Mouse (Mus musculus) myocyte (in vitro differentiated cells): ENCODE data around the gene Rab44. TPM values are rescaled to one million over a fixed set of nuclear protein-coding genes. Genes with fewer than 3 reads are reported as not detected.

Experiments
- H3K27me3 ChIP-seq: one replicate; pipeline ENCODE4 v1.6.1; 2011; ENCODE audit not compliant: control insufficient read depth, insufficient read depth, insufficient read length
- H3K36me3 ChIP-seq: one replicate; pipeline ENCODE4 v1.6.1; 2011; ENCODE audit not compliant: control insufficient read depth, insufficient read depth
- H3K4me2 ChIP-seq: one replicate; pipeline ENCODE4 v1.6.1; 2011; ENCODE audit warnings: low read depth, control low read depth
- H3K4me3 ChIP-seq: one replicate; pipeline ENCODE4 v1.5.1; 2011; ENCODE audit warnings: mild to moderate bottlenecking, control low read depth, moderate library complexity
- H3K79me2 ChIP-seq: one replicate; pipeline ENCODE4 v1.6.1; 2011; ENCODE audit not compliant: control insufficient read depth, insufficient read depth
- H3ac ChIP-seq: one replicate; pipeline ENCODE4 v1.6.1; 2011; ENCODE audit not compliant: control insufficient read depth, insufficient read length
- CEBPB ChIP-seq: IDR thresholded peaks from 2 replicates; pipeline ENCODE4 v1.6.1; 2011; ENCODE audit warnings: mild to moderate bottlenecking, moderate library complexity; ENCODE audit not compliant: poor library complexity, insufficient read depth, severe bottlenecking
- E2F4 ChIP-seq: IDR thresholded peaks from one replicate; pipeline ENCODE4 v1.6.1; 2011; ENCODE audit warnings: mild to moderate bottlenecking, control low read depth, moderate library complexity; ENCODE audit not compliant: insufficient read depth
- MAX ChIP-seq: IDR thresholded peaks from one replicate; pipeline ENCODE4 v1.6.1; 2011; ENCODE audit warnings: low read depth, mild to moderate bottlenecking, control low read depth
- MYOD1 ChIP-seq, 3 experiments: IDR thresholded peaks; one replicate each; pipeline ENCODE4 v1.6.1; 2011; ENCODE audit warnings: control low read depth in 2 of 3, low read depth in 2 of 3, mild to moderate bottlenecking in 2 of 3, moderate library complexity in 1 of 3; ENCODE audit not compliant: insufficient read length in 2 of 3, control insufficient read depth in 1 of 3
- MYOG ChIP-seq, 3 experiments: IDR thresholded peaks; one replicate each; pipeline ENCODE4 v1.6.1; 2011; ENCODE audit warnings: control low read depth in 2 of 3, low read depth in 2 of 3, mild to moderate bottlenecking in 2 of 3; ENCODE audit not compliant: insufficient read length in 2 of 3, control insufficient read depth in 1 of 3, insufficient read depth in 1 of 3
- POLR2A ChIP-seq: IDR thresholded peaks from one replicate; pipeline ENCODE4 v1.6.1; 2011; ENCODE audit warnings: low read depth, mild to moderate bottlenecking, control low read depth, moderate library complexity; ENCODE audit not compliant: insufficient read length
- POLR2AphosphoS2 ChIP-seq: IDR thresholded peaks from one replicate; pipeline ENCODE4 v1.6.1; 2011; ENCODE audit warnings: low read depth, control low read depth; ENCODE audit not compliant: insufficient read length
- REST ChIP-seq: IDR thresholded peaks from one replicate; pipeline ENCODE4 v1.6.1; 2011; ENCODE audit warnings: mild to moderate bottlenecking, control low read depth, moderate library complexity; ENCODE audit not compliant: insufficient read depth, insufficient read length
- SRF ChIP-seq: IDR thresholded peaks from one replicate; pipeline ENCODE4 v1.6.1; 2011; ENCODE audit warnings: low read depth; ENCODE audit not compliant: control insufficient read depth, insufficient read length
- TCF12 ChIP-seq: IDR thresholded peaks from one replicate; pipeline ENCODE4 v1.6.1; 2011; ENCODE audit warnings: mild to moderate bottlenecking, control low read depth; ENCODE audit not compliant: poor library complexity, insufficient read depth, severe bottlenecking
- TCF3 ChIP-seq: IDR thresholded peaks from one replicate; pipeline ENCODE4 v1.6.1; 2011; ENCODE audit warnings: low read depth, control low read depth; ENCODE audit not compliant: insufficient read length
- USF1 ChIP-seq: IDR thresholded peaks from one replicate; pipeline ENCODE4 v1.6.1; 2011; ENCODE audit warnings: low read depth, mild to moderate bottlenecking, control low read depth, moderate library complexity
- polyA plus RNA-seq: library from polyadenylated mRNA; unstranded; fragments of >200 nt; fragmentation: generic; extraction: Trizol; gene quantifications from one replicate; pipeline ENCODE4 v1.2.1, GENCODE M21; 2012; ENCODE audit warnings: missing spikeins

The Rab44 gene
- polyA plus RNA-seq, 1 experiment, result 6.8 TPM

- H3K79me2 ChIP-seq, result no peaks in the 10 kb centered on the region
- no peak overlapping the region for H3K4me3 ChIP-seq
- no peak overlapping the region for H3K4me2 ChIP-seq
- H3ac ChIP-seq, result no peak overlapping the region
- no peaks in the 10 kb centered on the region for H3K36me3 ChIP-seq
- H3K27me3 ChIP-seq, result peaks cover 3% of the 10 kb centered on the region
- TF ChIP-seq E2F4 (no peak), MYOD1 (IDR thresholded peaks at IDR 0.05; ENCODE audit: control insufficient read depth in 1 of 3, insufficient read length in 2 of 3, low read depth in 2 of 3) (no peak)
Measured at GRCm38 (mm10) chr17:29181751-29182150, 67.8 kb downstream of the Rab44 start.

- H3K4me2 ChIP-seq, result no peak overlapping the region
- no peaks in the 10 kb centered on the region for H3K36me3 ChIP-seq
- H3K79me2 ChIP-seq, result no peaks in the 10 kb centered on the region
- TF ChIP-seq MAX (no peak), E2F4 (no peak), TCF12 (no peak), SRF (no peak), MYOD1 (IDR thresholded peaks at IDR 0.05; ENCODE audit: control insufficient read depth in 1 of 3, insufficient read length in 2 of 3, low read depth in 2 of 3) (no peak), CEBPB (no peak), POLR2A (no peak), REST (no peak), MYOG (IDR thresholded peaks at IDR 0.05; ENCODE audit: control insufficient read depth in 1 of 3, insufficient read depth in 1 of 3, insufficient read length in 2 of 3, low read depth in 2 of 3) (no peak), POLR2AphosphoS2 (no peak), USF1 (no peak), TCF3 (no peak)
- no peak overlapping the region for H3K4me3 ChIP-seq
- no peak overlapping the region for H3ac ChIP-seq
- peaks cover 3% of the 10 kb centered on the region for H3K27me3 ChIP-seq
Measured at GRCm38 (mm10) chr17:29183162-29183561, 69.2 kb downstream of the Rab44 start.

GRCm38 (mm10) chr17:29185376-29186046 is 71.6 kb downstream of the Rab44 start:
- no peak overlapping the region for H3ac ChIP-seq
- peaks cover 24% of the 10 kb centered on the region for H3K27me3 ChIP-seq
- H3K79me2 ChIP-seq, result no peaks in the 10 kb centered on the region
- H3K4me2 ChIP-seq, result no peak overlapping the region
- TF ChIP-seq USF1 (no peak), CEBPB (no peak), REST (no peak), POLR2A (no peak), SRF (no peak), MYOD1 (IDR thresholded peaks at IDR 0.05; ENCODE audit: control insufficient read depth in 1 of 3, insufficient read length in 2 of 3, low read depth in 2 of 3) (no peak), TCF12 (no peak), POLR2AphosphoS2 (no peak), MYOG (IDR thresholded peaks at IDR 0.05; ENCODE audit: control insufficient read depth in 1 of 3, insufficient read depth in 1 of 3, insufficient read length in 2 of 3, low read depth in 2 of 3) (no peak), MAX (no peak), E2F4 (no peak), TCF3 (no peak)
- no peaks in the 10 kb centered on the region for H3K36me3 ChIP-seq
- no peak overlapping the region for H3K4me3 ChIP-seq

GRCm38 (mm10) chr17:29186989-29187859 is 73.3 kb downstream of the Rab44 start:
- peaks cover 31% of the 10 kb centered on the region for H3K27me3 ChIP-seq
- TF ChIP-seq TCF12 (no peak), SRF (no peak), POLR2A (no peak), MYOD1 (IDR thresholded peaks at IDR 0.05; ENCODE audit: control insufficient read depth in 1 of 3, insufficient read length in 2 of 3, low read depth in 2 of 3) (peak in 2 of 3 experiments; percentile 32 to 71)
- no peak overlapping the region for H3K4me2 ChIP-seq
- no peaks in the 10 kb centered on the region for H3K79me2 ChIP-seq
- H3K4me3 ChIP-seq, result no peak overlapping the region
- no peaks in the 10 kb centered on the region for H3K36me3 ChIP-seq
- no peak overlapping the region for H3ac ChIP-seq

GRCm38 (mm10) chr17:29188989-29189388 is 75.0 kb downstream of the Rab44 start:
- Histone ChIP-seq H3K27me3 (peaks cover 28% of the 10 kb centered on the region), H3K36me3 (no peaks in the 10 kb centered on the region), H3ac (no peak overlapping the region), H3K4me2 (no peak overlapping the region), H3K4me3 (no peak overlapping the region), H3K79me2 (no peaks in the 10 kb centered on the region)
- TF ChIP-seq TCF12 (no peak), USF1 (no peak), MAX (no peak), E2F4 (no peak), POLR2A (no peak), SRF (no peak), TCF3 (no peak)
